Mouse (Mus musculus): ENCODE results near the gene Tbx22. TPM values are rescaled to one million over a fixed set of nuclear protein-coding genes. Genes with fewer than 3 reads are reported as not detected.

Tbx22 gene
- polyA plus RNA-seq (2012; rRNA removed) = 0.03 and 0.06 TPM in 2 replicates

DNA sequence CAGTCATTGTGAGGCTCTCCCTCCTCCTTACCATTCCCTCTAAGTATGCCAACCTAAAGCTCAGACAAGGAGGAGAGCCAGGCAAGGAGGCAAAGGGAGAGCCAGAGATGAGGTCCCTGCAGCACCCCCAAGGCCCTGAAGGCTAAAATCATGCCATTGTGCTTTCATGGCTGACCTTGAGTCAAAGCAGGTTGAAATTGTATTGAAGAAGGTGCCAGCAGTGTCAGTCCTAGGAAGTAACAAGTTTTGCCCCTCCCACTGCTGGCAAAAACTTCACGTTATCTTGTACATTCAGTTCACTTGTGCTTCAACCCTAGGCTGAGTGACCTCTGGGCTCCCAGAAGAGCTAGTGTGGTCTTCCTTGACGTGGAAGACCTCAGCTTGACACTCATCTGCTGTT lies at the start of gene Tbx22:
TSS of gene Tbx22 (plus strand) at position 301 of the 400 bp plus-strand sequence.

Other genes starting within 250 kb of the Tbx22 start
- gene Tent5d, start 124.6 kb downstream of the Tbx22 start, polyA plus RNA-seq (2012; rRNA removed) = 0.01 TPM in 1 of 2 replicates, not detected in the other
- 23.1 and 23.8 TPM in 2 replicates for gene 2610002M06Rik, start 148.4 kb downstream of the Tbx22 start, polyA plus RNA-seq (2012; rRNA removed)

Data from central nervous system, embryonic 18 days (tissue).